Mouse (Mus musculus) forelimb bud, embryonic 11.5 days (tissue): ENCODE measurements at regions not wholly inside any gene's neighbourhood (a gene's known extent, or its start where the extent isn't known, plus 50 kb on each side); places are given as distances from the start of the nearest gene placed in this dataset.
"Not testable (repeated sequence)": the region's sequence is repeated elsewhere in the genome, so short reads cannot be mapped to it uniquely, and the experiment has no call there.

Experiments used
- DNase-seq: peaks from one replicate; pipeline ENCODE4 v3.0.0-alpha.2; 2012; ENCODE audit warnings: low read depth, low spot score

GRCm38 (mm10) chr3:133664914-133665313, 120.0 kb upstream of the Tet2 start:
- DNase-seq: no peak

- no peak for DNase-seq
Observed at GRCm38 (mm10) chr3:133665425-133666317, 120.7 kb upstream of the Tet2 start.

- no peak for DNase-seq
Observed at GRCm38 (mm10) chr3:133672742-133673447, 128.0 kb upstream of the Tet2 start.

GRCm38 (mm10) chr3:133677892-133678291, 133.0 kb upstream of the Tet2 start:
- no peak for DNase-seq

GRCm38 (mm10) chr3:133679891-133680290, 135.0 kb upstream of the Tet2 start:
- no peak for DNase-seq

- no peak for DNase-seq
Observed at GRCm38 (mm10) chr3:133680343-133680742, 135.4 kb upstream of the Tet2 start.

- no peak for DNase-seq
Observed at GRCm38 (mm10) chr3:133680805-133681204, 135.9 kb upstream of the Tet2 start.

- no peak for DNase-seq
Observed at GRCm38 (mm10) chr3:133684196-133684743, 139.3 kb upstream of the Tet2 start.

- DNase-seq: no peak
Observed at GRCm38 (mm10) chr3:133684747-133685146, 139.8 kb upstream of the Tet2 start.

- DNase-seq: no peak
Observed at GRCm38 (mm10) chr3:133685393-133685792, 140.5 kb upstream of the Tet2 start.

- DNase-seq: no peak
Observed at GRCm38 (mm10) chr3:133694057-133694456, 149.1 kb upstream of the Tet2 start.

- no peak for DNase-seq
Observed at GRCm38 (mm10) chr3:133696122-133696521, 151.2 kb upstream of the Tet2 start.

GRCm38 (mm10) chr3:133704849-133705248, 159.9 kb upstream of the Tet2 start:
- DNase-seq: not testable (repeated sequence)

GRCm38 (mm10) chr3:133711518-133711917, 166.6 kb upstream of the Tet2 start:
- DNase-seq: no peak

- no peak for DNase-seq
Observed at GRCm38 (mm10) chr3:133722550-133723290, 177.8 kb upstream of the Tet2 start.

GRCm38 (mm10) chr3:133726831-133727230, 181.9 kb upstream of the Tet2 start:
- DNase-seq: no peak

GRCm38 (mm10) chr3:133735603-133736002, 190.7 kb upstream of the Tet2 start:
- DNase-seq: no peak

GRCm38 (mm10) chr3:133738936-133739335, 194.0 kb upstream of the Tet2 start:
- DNase-seq: no peak

GRCm38 (mm10) chr3:133744552-133745118, 199.7 kb upstream of the Tet2 start:
- no peak for DNase-seq

- DNase-seq: no peak
Observed at GRCm38 (mm10) chr3:133748756-133749737, 204.1 kb upstream of the Tet2 start.
